Mouse (Mus musculus): Measurements from ENCODE around the gene Panx2. TPM values are rescaled to one million over a fixed set of nuclear protein-coding genes. Genes with fewer than 3 reads are reported as not detected.

The Panx2 gene
- total RNA-seq (2021), result 100 to 1,000 TPM; 131 to 143 TPM
- long read RNA-seq, experiment 1, transcript Panx2-203 (3 exons, 3,391 nt), result major isoform, 6 of 46 reads
- long read RNA-seq, experiment 1, partial matches to known transcripts, result 16 of 46 reads
- long read RNA-seq, experiment 1, other reads (novel, unspliced or antisense), result 23 of 46 reads
- long read RNA-seq, experiment 2, transcript Panx2-203 (3 exons, 3,391 nt), result major isoform, 8 of 54 reads
- long read RNA-seq, experiment 2, partial matches to known transcripts, result 24 of 54 reads
- long read RNA-seq, experiment 2, other reads (novel, unspliced or antisense), result 19 of 54 reads

DNA sequence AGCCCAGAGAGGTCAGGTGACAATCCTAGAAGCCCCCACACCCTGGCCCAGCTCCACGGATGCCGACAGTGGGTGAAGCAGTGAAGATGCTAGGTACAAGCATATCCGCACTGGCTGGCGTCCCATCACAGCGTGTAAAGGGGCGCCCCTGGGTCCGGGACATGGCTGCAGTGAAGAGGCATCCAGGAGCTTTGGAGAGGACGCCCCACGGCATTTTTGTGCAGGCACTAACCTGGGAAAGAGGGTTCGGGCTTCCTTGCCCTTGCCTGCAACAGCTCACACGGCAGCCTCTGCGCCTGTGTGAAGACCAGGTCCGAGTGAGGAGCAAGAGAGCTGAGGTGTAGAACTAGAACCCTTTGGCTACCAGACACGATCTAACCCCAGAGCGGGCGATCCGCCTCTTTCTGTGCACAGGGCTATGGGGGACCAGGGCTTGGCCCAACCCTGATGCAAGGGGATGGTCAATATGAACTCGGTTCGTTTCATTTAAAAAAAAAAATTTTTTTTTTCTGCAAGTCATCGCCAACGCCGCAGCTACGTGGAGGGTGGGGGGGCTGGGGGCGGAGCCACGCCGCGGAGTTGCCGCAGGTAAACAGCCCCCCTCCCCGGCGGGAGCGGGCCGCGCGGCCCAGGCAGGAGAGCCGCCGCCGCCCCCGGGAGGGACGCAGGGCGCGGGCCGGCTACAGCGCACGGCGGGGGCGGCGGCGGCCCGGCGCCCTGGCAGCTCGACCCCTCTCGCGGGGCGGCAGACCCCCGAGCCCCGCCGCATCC is at the start of gene Panx2:
Gene Panx2 (plus strand): TSS at position 574 of the 771 bp plus-strand sequence.
- peak in 1 of 2 experiments; percentile 26 for DNase-seq (ENCODE audit: low spot score in 2 of 2)

DNA sequence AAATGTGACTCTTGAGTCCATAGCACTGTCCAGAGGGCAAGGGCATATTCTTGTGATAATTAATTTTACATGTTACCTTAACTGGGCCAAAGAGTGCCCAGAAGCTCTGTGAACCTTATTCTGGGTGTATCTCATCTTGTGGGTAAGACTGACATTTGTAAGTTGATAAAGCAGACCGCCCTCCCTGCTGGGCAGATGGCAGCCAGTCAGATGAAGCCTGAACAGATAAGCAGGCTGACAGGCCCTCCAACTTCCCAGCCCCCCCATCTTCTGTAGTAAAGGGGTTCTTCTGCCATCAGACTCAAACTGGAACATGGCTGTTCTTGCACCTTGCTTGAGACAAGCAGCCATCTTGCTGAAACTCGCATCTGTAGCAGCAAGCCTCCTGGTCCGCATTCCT is 42.8 kb upstream of the Panx2 start:
- DNase-seq (ENCODE audit: low spot score in 2 of 2), result peak in 1 of 2 experiments; percentile 14

DNA sequence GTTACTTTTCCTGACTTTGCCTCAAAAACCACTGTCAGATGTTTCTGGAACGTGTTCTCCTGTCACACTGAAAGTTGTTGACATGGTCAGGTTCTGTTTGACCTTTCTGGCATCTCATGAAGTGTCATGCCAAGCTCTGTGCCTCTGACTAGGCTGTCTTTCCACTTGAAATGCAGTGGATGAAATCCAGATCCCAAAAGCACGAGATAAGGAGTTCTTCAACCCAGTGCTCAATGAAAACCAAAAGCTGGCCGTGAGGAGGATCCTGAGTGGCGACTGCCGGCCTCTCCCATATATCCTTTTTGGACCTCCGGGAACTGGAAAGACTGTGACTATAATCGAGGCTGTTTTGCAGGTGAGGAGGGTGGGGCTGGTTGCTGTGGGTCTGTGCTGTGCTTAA is 39.4 kb upstream of the Panx2 start:
- no peak for DNase-seq (ENCODE audit: low spot score in 2 of 2)

DNA sequence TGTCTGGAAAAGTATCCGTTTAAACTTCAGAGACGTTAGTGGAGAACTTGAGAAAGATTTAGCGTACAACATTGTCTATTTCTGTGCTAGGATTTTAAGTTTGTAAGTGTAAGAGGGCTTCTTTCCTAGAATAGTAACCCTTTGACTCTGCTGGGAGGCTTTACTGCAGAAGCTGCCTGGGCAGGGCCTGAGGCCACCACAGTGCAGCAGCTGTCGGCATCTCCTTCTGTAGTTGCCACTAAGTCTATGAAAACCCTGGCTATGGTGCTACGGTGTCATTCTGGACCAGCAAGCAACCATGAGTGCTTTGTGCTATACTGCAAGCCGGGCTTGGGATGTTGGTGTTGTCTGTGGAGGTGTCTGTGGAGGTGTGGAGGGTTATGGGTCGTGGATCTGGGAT is 39.0 kb upstream of the Panx2 start:
- no peak for DNase-seq (ENCODE audit: low spot score in 2 of 2)

- DNase-seq (ENCODE audit: low spot score in 2 of 2), result no peak
Observed at GRCm38 (mm10) chr15:89044381-89044780, 15.2 kb upstream of the Panx2 start.

DNA sequence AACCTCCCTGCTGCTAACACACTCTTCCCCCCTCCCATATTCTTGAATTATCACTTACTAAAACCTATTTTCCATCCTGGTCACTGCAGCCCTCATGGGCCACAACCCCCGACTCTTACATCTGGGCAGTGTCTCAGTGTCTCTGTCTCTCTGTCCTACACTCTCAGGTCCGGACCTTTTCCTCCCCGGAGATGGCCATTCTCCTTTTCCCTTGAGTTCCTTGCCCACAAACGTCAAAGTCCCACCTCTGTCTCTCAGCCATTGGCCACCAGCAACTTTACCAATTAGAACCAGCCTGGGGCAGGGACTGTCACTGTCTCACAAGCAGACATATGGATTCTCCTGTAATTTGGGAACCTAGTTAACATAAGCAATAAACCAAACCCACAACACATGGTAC is 13.2 kb upstream of the Panx2 start:
- DNase-seq (ENCODE audit: low spot score in 2 of 2), result no peak

DNA sequence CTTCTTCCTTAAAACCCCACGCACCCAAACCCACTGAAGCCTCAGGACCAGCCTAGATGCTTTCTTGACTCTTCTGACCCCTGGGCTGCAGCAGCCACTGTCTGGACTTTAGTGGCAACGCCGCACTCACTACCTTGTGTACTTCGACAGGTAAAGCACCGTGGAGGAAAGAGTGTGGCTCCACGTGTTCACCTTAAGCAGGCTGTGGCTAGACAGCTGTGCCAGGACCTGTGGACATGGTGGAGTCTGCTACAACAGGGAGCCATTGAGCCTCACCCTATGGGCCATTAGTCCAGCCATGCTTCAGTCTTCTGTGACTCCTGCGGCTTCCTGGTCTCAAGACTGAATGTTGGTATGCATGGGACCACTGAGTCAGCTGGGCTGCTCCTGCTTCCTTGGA is 4.9 kb upstream of the Panx2 start:
- no peak for DNase-seq (ENCODE audit: low spot score in 2 of 2)

DNA sequence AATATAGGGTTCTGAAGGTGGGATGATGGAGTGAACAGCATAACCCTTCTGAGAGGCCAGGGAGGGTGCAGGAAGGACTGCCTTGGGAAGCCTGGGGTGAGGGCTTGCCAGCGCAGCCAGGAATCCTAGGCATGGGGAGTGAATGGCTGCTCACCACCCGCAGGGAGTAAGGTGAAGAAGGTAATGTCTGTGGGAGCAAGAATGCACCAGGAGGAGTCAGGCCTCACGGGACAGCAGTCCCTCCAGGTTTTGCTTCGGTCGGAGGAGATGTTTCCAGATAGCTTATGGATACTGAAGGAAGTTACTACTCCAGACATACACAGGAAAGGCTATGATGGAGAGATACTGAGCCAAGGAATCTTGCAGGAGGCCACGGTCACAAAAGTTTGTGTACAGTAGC is 798 bp upstream of the Panx2 start:
- DNase-seq (ENCODE audit: low spot score in 2 of 2), result no peak

- peak in 1 of 2 experiments; percentile 28 for DNase-seq (ENCODE audit: low spot score in 2 of 2)
Observed at GRCm38 (mm10) chr15:89060032-89060681, 623 bp downstream of the Panx2 start.

DNA sequence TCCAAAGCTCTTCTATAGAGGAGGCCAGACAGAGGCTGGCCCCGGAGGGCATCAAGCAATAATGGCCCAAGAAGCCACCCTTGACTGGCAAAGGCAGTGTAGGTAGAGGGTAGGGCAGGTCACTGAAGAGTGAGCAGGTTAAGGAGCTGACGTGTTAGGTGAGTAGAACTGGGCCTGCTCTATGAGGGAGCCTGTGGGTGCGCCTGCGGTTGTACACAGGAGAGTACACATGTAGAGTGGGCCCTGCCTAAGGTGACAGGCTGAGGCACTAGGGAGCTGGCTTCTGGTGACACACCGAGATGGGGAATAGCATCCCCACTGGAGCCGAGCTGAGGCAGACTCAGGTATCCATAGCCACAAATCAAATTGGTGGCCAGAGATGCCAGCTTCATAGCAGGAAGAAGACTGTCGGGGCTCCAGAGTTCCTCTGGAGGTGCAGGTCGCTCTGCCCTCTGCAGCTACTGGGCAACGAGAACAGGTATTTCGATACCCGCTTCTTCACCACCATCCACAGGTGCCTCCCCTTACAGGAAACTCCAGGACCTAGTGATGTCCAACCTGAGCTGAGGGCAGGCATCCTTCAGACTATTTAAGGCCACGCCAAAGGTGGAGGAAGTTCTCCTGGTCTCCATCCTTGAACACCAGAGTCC is 1.4 kb downstream of the Panx2 start:
- DNase-seq (ENCODE audit: low spot score in 2 of 2), result peak in 1 of 2 experiments; percentile 17

GRCm38 (mm10) chr15:89061761-89062517 is 2.4 kb downstream of the Panx2 start:
- peak in 1 of 2 experiments; percentile 12 for DNase-seq (ENCODE audit: low spot score in 2 of 2)

DNA sequence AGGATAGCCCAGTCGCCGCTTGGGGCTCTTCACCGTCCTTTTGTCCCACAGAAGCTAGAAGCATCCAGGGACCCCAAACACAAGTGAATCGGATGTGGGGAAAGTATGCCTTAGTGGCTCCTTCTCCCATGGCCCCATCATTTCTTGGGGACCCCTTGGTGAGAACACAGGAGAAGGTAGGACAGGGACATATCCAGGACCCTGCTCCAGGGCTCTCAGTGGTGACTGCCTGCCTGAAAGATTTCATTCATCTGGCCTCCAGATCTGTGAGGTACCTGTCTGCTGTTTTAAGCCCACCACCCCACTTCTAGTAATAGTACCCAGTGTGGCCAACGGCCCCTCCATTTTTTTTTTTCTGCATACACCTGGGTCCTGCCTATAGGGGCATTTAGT is 3.0 kb downstream of the Panx2 start:
- DNase-seq (ENCODE audit: low spot score in 2 of 2), result peak in 1 of 2 experiments; percentile 9

- no peak for DNase-seq (ENCODE audit: low spot score in 2 of 2)
Observed at GRCm38 (mm10) chr15:89063001-89063400, 3.5 kb downstream of the Panx2 start.

DNA sequence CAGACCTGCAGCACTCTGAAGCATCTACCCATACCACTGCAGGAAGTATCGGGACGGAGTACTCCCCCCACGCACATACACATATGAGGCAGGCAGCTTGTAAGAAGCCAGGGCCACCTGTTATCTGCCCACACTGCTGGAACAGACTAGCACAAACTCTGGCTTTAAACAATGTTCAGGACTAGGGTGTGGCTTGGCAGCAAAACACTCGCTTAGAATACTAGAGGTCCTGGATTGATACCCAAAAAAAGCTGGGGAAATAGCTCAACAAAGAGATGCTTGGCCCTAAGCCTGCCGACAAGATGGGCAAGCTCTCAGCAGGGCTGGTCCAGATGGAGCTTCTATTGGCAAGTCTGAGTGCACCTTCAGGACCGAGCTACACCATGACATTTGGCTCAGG is 4.0 kb downstream of the Panx2 start:
- peak in 1 of 2 experiments; percentile 89 for DNase-seq (ENCODE audit: low spot score in 2 of 2)

- no peak for DNase-seq (ENCODE audit: low spot score in 2 of 2)
Observed at GRCm38 (mm10) chr15:89064891-89065290, 5.4 kb downstream of the Panx2 start.

DNA sequence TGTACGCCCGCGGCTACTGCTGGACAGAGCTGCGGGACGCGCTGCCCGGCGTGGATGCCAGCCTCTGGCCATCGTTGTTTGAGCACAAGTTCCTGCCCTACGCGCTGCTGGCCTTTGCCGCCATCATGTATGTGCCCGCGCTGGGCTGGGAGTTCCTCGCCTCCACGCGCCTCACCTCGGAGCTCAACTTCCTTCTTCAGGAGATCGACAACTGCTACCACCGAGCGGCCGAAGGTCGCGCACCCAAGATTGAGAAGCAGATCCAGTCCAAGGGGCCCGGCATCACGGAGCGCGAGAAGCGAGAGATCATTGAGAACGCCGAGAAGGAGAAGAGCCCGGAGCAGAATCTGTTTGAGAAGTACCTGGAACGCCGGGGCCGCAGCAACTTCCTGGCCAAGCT is 8.1 kb downstream of the Panx2 start:
- DNase-seq (ENCODE audit: low spot score in 2 of 2), result no peak

- no peak for DNase-seq (ENCODE audit: low spot score in 2 of 2)
Observed at GRCm38 (mm10) chr15:89068226-89068625, 8.7 kb downstream of the Panx2 start.

DNA sequence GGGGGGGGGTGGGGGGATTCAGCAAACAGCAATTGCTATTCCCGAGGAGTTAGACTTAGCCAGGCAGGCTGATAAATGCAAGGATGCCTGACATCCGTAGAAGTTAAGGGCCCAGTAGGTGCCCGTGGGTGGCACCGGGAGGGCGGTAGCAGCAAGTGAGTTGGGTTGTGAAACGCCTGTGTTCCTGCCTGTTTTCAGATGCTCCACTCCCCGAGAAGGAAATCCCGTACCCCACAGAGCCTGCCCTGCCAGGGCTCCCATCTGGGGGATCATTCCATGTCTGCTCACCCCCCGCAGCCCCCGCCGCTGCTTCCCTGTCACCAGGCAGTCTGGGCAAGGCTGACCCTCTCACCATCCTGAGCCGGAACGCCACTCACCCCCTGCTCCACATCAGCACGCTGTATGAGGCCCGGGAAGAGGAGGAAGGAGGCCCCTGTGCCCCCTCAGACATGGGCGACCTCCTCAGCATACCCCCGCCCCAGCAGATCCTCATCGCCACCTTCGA is 9.9 kb downstream of the Panx2 start:
- DNase-seq (ENCODE audit: low spot score in 2 of 2), result no peak

GRCm38 (mm10) chr15:89070606-89071005 is 11.1 kb downstream of the Panx2 start:
- DNase-seq (ENCODE audit: low spot score in 2 of 2), result no peak

DNA sequence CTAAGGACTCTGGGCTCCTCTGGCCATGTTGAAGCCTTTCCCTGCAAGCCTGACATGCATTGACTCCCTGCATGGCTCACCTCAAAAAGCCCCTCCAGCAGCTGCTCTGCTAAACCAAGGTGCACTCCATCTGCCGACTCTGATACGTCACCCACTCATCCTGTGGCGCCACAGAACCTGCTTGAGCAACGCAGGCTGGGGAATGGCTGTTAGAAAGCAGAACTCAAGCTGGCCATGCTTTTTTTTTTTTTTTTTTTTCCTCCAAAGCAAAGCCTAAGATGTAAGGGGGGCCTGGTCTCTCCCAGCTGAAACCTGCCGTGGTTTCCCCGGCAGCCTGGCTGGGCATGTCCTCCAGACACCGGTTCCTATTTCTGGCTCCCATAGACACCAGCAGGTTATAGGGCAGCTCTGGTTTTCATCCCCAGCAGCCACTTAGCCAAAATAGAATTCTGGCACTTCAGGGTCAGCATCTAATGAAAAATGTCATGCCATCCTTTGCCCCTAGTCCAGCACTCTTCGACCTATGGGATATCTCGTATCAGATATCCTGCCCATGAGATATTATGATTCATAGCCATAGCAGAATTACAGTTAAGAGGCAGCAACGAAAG is 14.6 kb downstream of the Panx2 start:
- DNase-seq (ENCODE audit: low spot score in 2 of 2), result no peak

Data from layer of hippocampus, postnatal 14 days (tissue).